Mouse (Mus musculus): ENCODE results near the gene Tbata.

Gene Tbata

GRCm38 (mm10) chr10:61171654-61172053 lies at the start of gene Tbata:
Gene Tbata (plus strand): TSS chr10:61171954.
- DNase-seq (ENCODE audit: low spot score in 2 of 2): no peak

GRCm38 (mm10) chr10:61123276-61123913 lies 48.4 kb upstream of the Tbata start:
- DNase-seq (ENCODE audit: low spot score in 2 of 2): no peak

- DNase-seq (ENCODE audit: low spot score in 2 of 2): no peak
Measured at GRCm38 (mm10) chr10:61124462-61124861, 47.3 kb upstream of the Tbata start.

- no peak for DNase-seq (ENCODE audit: low spot score in 2 of 2)
Measured at GRCm38 (mm10) chr10:61128701-61129365, 42.9 kb upstream of the Tbata start.

- DNase-seq (ENCODE audit: low spot score in 2 of 2): peak in 1 of 2 experiments; percentile 11
Measured at GRCm38 (mm10) chr10:61130959-61131358, 40.8 kb upstream of the Tbata start.

- DNase-seq (ENCODE audit: low spot score in 2 of 2): no peak
Measured at GRCm38 (mm10) chr10:61134041-61134440, 37.7 kb upstream of the Tbata start.

- no peak for DNase-seq (ENCODE audit: low spot score in 2 of 2)
Measured at GRCm38 (mm10) chr10:61135226-61135839, 36.4 kb upstream of the Tbata start.

- no peak for DNase-seq (ENCODE audit: low spot score in 2 of 2)
Measured at GRCm38 (mm10) chr10:61137567-61137966, 34.2 kb upstream of the Tbata start.

GRCm38 (mm10) chr10:61143343-61143742 lies 28.4 kb upstream of the Tbata start:
- DNase-seq (ENCODE audit: low spot score in 2 of 2): no peak

GRCm38 (mm10) chr10:61145766-61146118 lies 26.0 kb upstream of the Tbata start:
- no peak for DNase-seq (ENCODE audit: low spot score in 2 of 2)

GRCm38 (mm10) chr10:61146119-61146806 lies 25.5 kb upstream of the Tbata start:
- DNase-seq (ENCODE audit: low spot score in 2 of 2): peak; percentile 39 to 49

GRCm38 (mm10) chr10:61146807-61147156 lies 25.0 kb upstream of the Tbata start:
- DNase-seq (ENCODE audit: low spot score in 2 of 2): no peak

GRCm38 (mm10) chr10:61147157-61148040 lies 24.4 kb upstream of the Tbata start, which contains the start of gene Sgpl1:
Gene Sgpl1 (minus strand): TSS chr10:61147703.
- peak; percentile 83 to 92 for DNase-seq (ENCODE audit: low spot score in 2 of 2)

- DNase-seq (ENCODE audit: low spot score in 2 of 2): no peak
Measured at GRCm38 (mm10) chr10:61149476-61149875, 22.3 kb upstream of the Tbata start.

- DNase-seq (ENCODE audit: low spot score in 2 of 2): peak; percentile 43 to 52
Measured at GRCm38 (mm10) chr10:61150616-61151015, 21.1 kb upstream of the Tbata start.

- no peak for DNase-seq (ENCODE audit: low spot score in 2 of 2)
Measured at GRCm38 (mm10) chr10:61152131-61152530, 19.6 kb upstream of the Tbata start.

GRCm38 (mm10) chr10:61155611-61156010 lies 16.1 kb upstream of the Tbata start:
- DNase-seq (ENCODE audit: low spot score in 2 of 2): no peak

- DNase-seq (ENCODE audit: low spot score in 2 of 2): no peak
Measured at GRCm38 (mm10) chr10:61156453-61156852, 15.3 kb upstream of the Tbata start.

- DNase-seq (ENCODE audit: low spot score in 2 of 2): no peak
Measured at GRCm38 (mm10) chr10:61158594-61158993, 13.2 kb upstream of the Tbata start.

- peak; percentile 23 to 27 for DNase-seq (ENCODE audit: low spot score in 2 of 2)
Measured at GRCm38 (mm10) chr10:61160089-61160488, 11.7 kb upstream of the Tbata start.

- DNase-seq (ENCODE audit: low spot score in 2 of 2): peak in 1 of 2 experiments; percentile 68
Measured at GRCm38 (mm10) chr10:61160671-61161070, 11.1 kb upstream of the Tbata start.

All from urinary bladder, postnatal 36 days (tissue).